Mouse (Mus musculus): Measurements from ENCODE around the gene Pkp4. TPM values are rescaled to one million over a fixed set of nuclear protein-coding genes. Genes with fewer than 3 reads are reported as not detected.
A peak's percentile ranks its signal among the peaks of the same experiment; 100 is the strongest.

Pkp4 gene
- polyA plus RNA-seq (2014; fragmentation: Nextera tagmentation; extraction: Ambion mirVana) = 32.4 and 34.8 TPM in 2 replicates

DNA sequence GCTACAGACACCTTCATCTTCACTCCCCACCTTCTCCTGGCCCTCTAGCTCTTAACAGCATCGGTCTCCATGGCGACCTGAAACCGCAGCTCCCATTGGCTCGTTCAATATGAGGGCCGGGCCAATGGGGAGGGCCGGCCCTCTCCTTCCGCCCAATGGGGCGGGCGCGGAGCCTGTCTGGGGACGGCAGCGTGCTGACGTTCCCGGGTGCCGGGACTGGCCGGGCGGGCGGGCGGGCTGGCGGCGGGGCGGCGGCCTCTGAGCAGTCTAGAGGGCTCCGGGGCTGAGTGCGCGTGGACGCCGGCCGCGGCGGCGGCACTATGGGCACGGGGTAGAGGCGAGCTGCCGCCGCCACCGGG, at the start of gene Pkp4, which contains the start of gene Ccdc148:
Gene Pkp4, plus strand, starts transcription at position 246 of the 359 bp plus-strand sequence.
Gene Ccdc148, minus strand, starts transcription at position 79 of the 359 bp plus-strand sequence.
- ATAC-seq (ENCODE audit: insufficient read depth) = peak; percentile 99

DNA sequence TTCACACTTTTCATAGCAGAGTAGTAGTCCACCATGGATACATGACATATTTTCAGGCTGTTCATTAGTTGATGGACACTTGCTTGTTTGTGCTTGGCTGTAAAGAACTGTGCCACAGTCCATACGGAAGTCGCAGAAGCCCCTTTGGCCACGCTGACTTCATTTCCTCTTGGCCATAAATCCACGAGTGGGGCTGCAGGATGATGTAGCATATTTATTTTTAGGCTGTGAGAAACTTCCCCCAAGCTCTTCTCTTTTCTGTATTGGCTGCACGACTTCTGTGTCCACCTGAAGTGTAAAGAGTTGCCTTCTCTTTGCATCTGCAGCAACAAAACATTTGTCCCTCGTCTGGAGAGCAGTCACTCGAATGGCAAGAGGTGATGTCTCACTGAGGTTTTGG, 31.6 kb upstream of the Pkp4 start:
- no peak for TF ChIP-seq CTCF (IDR thresholded peaks at IDR 0.05; ENCODE audit: low read depth)
- H3K9me3 ChIP-seq (ENCODE audit: low read depth, low read length) = no peaks in the 10 kb centered on the region
- no peak overlapping the region for H3K9ac ChIP-seq
- no peaks in the 10 kb centered on the region for H3K27me3 ChIP-seq (ENCODE audit: insufficient read depth, low read length)
- no peak overlapping the region for H3K4me2 ChIP-seq
- H3K27ac ChIP-seq (ENCODE audit: low read depth) = no peak overlapping the region
- ATAC-seq (ENCODE audit: insufficient read depth) (no peak), DNase-seq (no peak)
- no peaks in the 10 kb centered on the region for H3K4me1 ChIP-seq (ENCODE audit: insufficient read depth)
- no peak overlapping the region for H3K4me3 ChIP-seq (ENCODE audit: low read depth, low read length)
- no peaks in the 10 kb centered on the region for H3K36me3 ChIP-seq (ENCODE audit: insufficient read depth)
- WGBS = 71% methylated on average over 7 of the region's 7 CpGs

More for the DNA sequence above, at the start of gene Pkp4, which contains the start of gene Ccdc148:
- TF ChIP-seq CTCF (IDR thresholded peaks at IDR 0.05; ENCODE audit: low read depth) = no peak
- H3K36me3 ChIP-seq (ENCODE audit: insufficient read depth) = no peaks in the 10 kb centered on the region
- H3K9ac ChIP-seq = peak within 1 kb of the TSS; percentile 86
- no peaks in the 10 kb centered on the region for H3K27me3 ChIP-seq (ENCODE audit: insufficient read depth, low read length)
- under 1% methylated on average over 37 of the region's 37 CpGs for WGBS
- H3K4me1 ChIP-seq (ENCODE audit: insufficient read depth) = 0 out of 2 replicates have a peak, but pooled peaks cover 4% of the 10 kb centered on the region
- H3K27ac ChIP-seq (ENCODE audit: low read depth) = peak within 1 kb of the TSS; percentile 90
- peak within 1 kb of the TSS; percentile 92 for H3K4me3 ChIP-seq (ENCODE audit: low read depth, low read length)
- H3K4me2 ChIP-seq = peak within 1 kb of the TSS; percentile 76
- DNase-seq = peak; percentile 97
- no peaks in the 10 kb centered on the region for H3K9me3 ChIP-seq (ENCODE audit: low read depth, low read length)

GRCm38 (mm10) chr2:59129821-59130220, 30.8 kb upstream of the Pkp4 start:
- H3K9ac ChIP-seq = no peak overlapping the region
- no peaks in the 10 kb centered on the region for H3K27me3 ChIP-seq (ENCODE audit: insufficient read depth, low read length)
- no peaks in the 10 kb centered on the region for H3K9me3 ChIP-seq (ENCODE audit: low read depth, low read length)
- no peaks in the 10 kb centered on the region for H3K4me1 ChIP-seq (ENCODE audit: insufficient read depth)
- no peak for TF ChIP-seq CTCF (IDR thresholded peaks at IDR 0.05; ENCODE audit: low read depth)
- no peak overlapping the region for H3K4me3 ChIP-seq (ENCODE audit: low read depth, low read length)
- no peak for DNase-seq
- ATAC-seq (ENCODE audit: insufficient read depth) = no peak
- no peaks in the 10 kb centered on the region for H3K36me3 ChIP-seq (ENCODE audit: insufficient read depth)
- no peak overlapping the region for H3K27ac ChIP-seq (ENCODE audit: low read depth)
- H3K4me2 ChIP-seq = no peak overlapping the region
- 75% methylated on average over 8 of the region's 8 CpGs for WGBS

- no peak for ATAC-seq (ENCODE audit: insufficient read depth)
Observed at GRCm38 (mm10) chr2:59131044-59131443, 29.6 kb upstream of the Pkp4 start.

GRCm38 (mm10) chr2:59155428-59155827, 5.2 kb upstream of the Pkp4 start:
- no peak overlapping the region for H3K4me3 ChIP-seq (ENCODE audit: low read depth, low read length)
- H3K9ac ChIP-seq = no peak overlapping the region
- no peak overlapping the region for H3K27ac ChIP-seq (ENCODE audit: low read depth)
- DNase-seq = no peak
- no peaks in the 10 kb centered on the region for H3K27me3 ChIP-seq (ENCODE audit: insufficient read depth, low read length)
- no peak for TF ChIP-seq CTCF (IDR thresholded peaks at IDR 0.05; ENCODE audit: low read depth)
- no peaks in the 10 kb centered on the region for H3K36me3 ChIP-seq (ENCODE audit: insufficient read depth)
- H3K9me3 ChIP-seq (ENCODE audit: low read depth, low read length) = no peaks in the 10 kb centered on the region
- no peak for ATAC-seq (ENCODE audit: insufficient read depth)
- H3K4me1 ChIP-seq (ENCODE audit: insufficient read depth) = 0 out of 2 replicates have a peak, but pooled peaks cover 4% of the 10 kb centered on the region
- H3K4me2 ChIP-seq = no peak overlapping the region

More at GRCm38 (mm10) chr2:59131044-59131443, 29.6 kb upstream of the Pkp4 start:
- Histone ChIP-seq H3K4me1 (ENCODE audit: insufficient read depth) (no peaks in the 10 kb centered on the region), H3K9ac (no peak overlapping the region), H3K4me2 (no peak overlapping the region), H3K27me3 (ENCODE audit: insufficient read depth, low read length) (no peaks in the 10 kb centered on the region), H3K4me3 (ENCODE audit: low read depth, low read length) (no peak overlapping the region), H3K36me3 (ENCODE audit: insufficient read depth) (no peaks in the 10 kb centered on the region), H3K9me3 (ENCODE audit: low read depth, low read length) (no peaks in the 10 kb centered on the region), H3K27ac (ENCODE audit: low read depth) (no peak overlapping the region)
- no peak for DNase-seq
- TF ChIP-seq CTCF (IDR thresholded peaks at IDR 0.05; ENCODE audit: low read depth) = no peak
- WGBS = 86% methylated on average over 8 of the region's 8 CpGs

GRCm38 (mm10) chr2:59158117-59158516, 2.5 kb upstream of the Pkp4 start:
- 40% methylated on average over 2 of the region's 2 CpGs for WGBS
- H3K9me3 ChIP-seq (ENCODE audit: low read depth, low read length) = no peaks in the 10 kb centered on the region
- no peak for TF ChIP-seq CTCF (IDR thresholded peaks at IDR 0.05; ENCODE audit: low read depth)
- no peak overlapping the region for H3K4me2 ChIP-seq
- no peaks in the 10 kb centered on the region for H3K27me3 ChIP-seq (ENCODE audit: insufficient read depth, low read length)
- no peak overlapping the region for H3K27ac ChIP-seq (ENCODE audit: low read depth)
- no peak overlapping the region for H3K4me3 ChIP-seq (ENCODE audit: low read depth, low read length)
- 0 out of 2 replicates have a peak, but pooled peaks cover 4% of the 10 kb centered on the region for H3K4me1 ChIP-seq (ENCODE audit: insufficient read depth)
- ATAC-seq (ENCODE audit: insufficient read depth) (no peak), DNase-seq (no peak)
- H3K36me3 ChIP-seq (ENCODE audit: insufficient read depth) = no peaks in the 10 kb centered on the region
- H3K9ac ChIP-seq = no peak overlapping the region

GRCm38 (mm10) chr2:59159961-59160604, 567 bp upstream of the Pkp4 start:
- H3K4me1 ChIP-seq (ENCODE audit: insufficient read depth) = 0 out of 2 replicates have a peak, but pooled peaks cover 4% of the 10 kb centered on the region
- peak overlapping the region; percentile 92 for H3K4me3 ChIP-seq (ENCODE audit: low read depth, low read length)
- under 1% methylated on average over 16 of the region's 16 CpGs for whole genome bisulfite sequencing
- H3K27me3 ChIP-seq (ENCODE audit: insufficient read depth, low read length) = no peaks in the 10 kb centered on the region
- TF ChIP-seq CTCF (IDR thresholded peaks at IDR 0.05; ENCODE audit: low read depth) = no peak
- H3K27ac ChIP-seq (ENCODE audit: low read depth) = no peak overlapping the region
- H3K36me3 ChIP-seq (ENCODE audit: insufficient read depth) = no peaks in the 10 kb centered on the region
- H3K4me2 ChIP-seq = peak overlapping the region; percentile 76
- ATAC-seq (ENCODE audit: insufficient read depth) (peak; percentile 9), DNase-seq (peak; percentile 55)
- no peaks in the 10 kb centered on the region for H3K9me3 ChIP-seq (ENCODE audit: low read depth, low read length)
- H3K9ac ChIP-seq = peak overlapping the region; percentile 86; the same call in 1 of the 2 replicates

Measured in lung, embryonic 14.5 days (tissue).